Mouse (Mus musculus) small intestine, adult 2 months (tissue): ENCODE measurements around the gene Smoc2. TPM values are rescaled to one million over a fixed set of nuclear protein-coding genes. Genes with fewer than 3 reads are reported as not detected.

Source experiments
- H3K27ac ChIP-seq: fragments of 200-500 bp; 2 replicates; pipeline ENCODE4 v1.5.1; 2012; ENCODE audit warnings: low read depth, low read length, control low read depth, inconsistent platforms; ENCODE audit not compliant: insufficient read depth
- H3K27me3 ChIP-seq: fragments of 200-500 bp; 2 replicates; pipeline ENCODE4 v1.6.1; 2012; ENCODE audit warnings: mild to moderate bottlenecking, moderate library complexity, low read length, inconsistent platforms; ENCODE audit not compliant: control insufficient read depth, insufficient read depth
- H3K36me3 ChIP-seq: fragments of 200-500 bp; 2 replicates; pipeline ENCODE4 v1.6.1; 2012; ENCODE audit warnings: mild to moderate bottlenecking, low read length, control low read depth, inconsistent platforms; ENCODE audit not compliant: control insufficient read depth, insufficient read depth
- H3K4me1 ChIP-seq: fragments of 200-500 bp; 2 replicates; pipeline ENCODE4 v1.6.1; 2012; ENCODE audit warnings: low read length, inconsistent platforms, mixed read lengths; ENCODE audit not compliant: control insufficient read depth, insufficient read depth, insufficient read length
- H3K4me3 ChIP-seq: fragments of 200-500 bp; 2 replicates; pipeline ENCODE4 v1.5.1; 2012; ENCODE audit warnings: low read depth, mild to moderate bottlenecking, control low read depth, inconsistent platforms, low read length, moderate library complexity
- CTCF ChIP-seq: fragments of 200-500 bp; IDR thresholded peaks from 2 replicates; pipeline ENCODE4 v1.5.1; 2012; ENCODE audit warnings: low read depth, mild to moderate bottlenecking, control low read depth, inconsistent platforms, low read length, moderate library complexity, mixed read lengths; ENCODE audit not compliant: insufficient replicate concordance, insufficient read length; ENCODE audit errors: extremely low read depth
- POLR2A ChIP-seq: fragments of 200-500 bp; IDR thresholded peaks from 2 replicates; pipeline ENCODE4 v1.6.1; 2012; ENCODE audit warnings: low read depth, mild to moderate bottlenecking, control low read depth, inconsistent platforms, low read length, moderate library complexity
- WGBS: fragments of 180-500 bp; shearing (Covaris S2); methylation state at CpG from one replicate; pipeline ENCODE4 v1.1.7; 2018; 5-methylcytosine and 5-hydroxymethylcytosine counted together
- polyA plus RNA-seq: library from polyadenylated mRNA; depleted of rRNA; stranded (reverse); fragments of >200 nt; gene quantifications from 2 replicates; pipeline ENCODE4 v1.2.3, GENCODE M21; 2012; rRNA removed

Smoc2 gene
- polyA plus RNA-seq, 1 experiment, result 43.5 TPM

DNA sequence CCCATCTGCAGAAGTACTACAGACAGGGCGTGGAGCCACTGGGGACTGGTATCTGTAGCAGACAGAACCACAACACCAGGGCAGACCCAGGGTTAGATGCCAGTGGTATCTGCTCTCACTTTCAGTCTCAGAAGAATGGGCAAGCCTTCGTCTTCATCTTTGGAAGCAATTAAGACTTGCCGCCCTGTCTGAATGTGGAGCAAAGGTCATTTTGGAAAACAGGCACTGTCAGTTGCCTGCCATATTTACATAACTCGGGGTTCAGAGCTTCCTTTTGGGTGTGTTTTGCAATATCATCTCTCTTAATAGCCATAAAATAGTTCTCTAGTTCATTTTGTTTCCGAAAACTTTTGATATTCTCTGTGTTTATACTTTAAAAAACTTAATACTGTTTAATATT is 168.0 kb downstream of the Smoc2 start:
- no peaks in the 10 kb centered on the region for H3K27me3 ChIP-seq
- 0 out of 2 replicates have a peak overlapping the region, but pooled peaks have one; percentile 27 for H3K27ac ChIP-seq
- TF ChIP-seq CTCF (no peak), POLR2A (no peak)
- H3K4me1 ChIP-seq, result peaks cover 9% of the 10 kb centered on the region
- H3K36me3 ChIP-seq, result no peaks in the 10 kb centered on the region
- WGBS, result 23% methylated on average over 5 of the region's 5 CpGs
- no peak overlapping the region for H3K4me3 ChIP-seq

Other genes starting within 250 kb of the Smoc2 start
- not detected in 2 replicates for gene Gm7358, start 220.0 kb upstream of the Smoc2 start, polyA plus RNA-seq
- gene Dact2, start 75.2 kb upstream of the Smoc2 start, polyA plus RNA-seq, result 11.1 and 43.8 TPM in 2 replicates